Mouse (Mus musculus) c-Kit-positive CD71-negative TER-119-negative erythroid progenitor cells, embryonic 14.5 days (primary cell): ENCODE results near the gene Sdf2.
A peak's percentile ranks its signal among the peaks of the same experiment; 100 is the strongest.

Experiments
- DNase-seq: peaks from one replicate; pipeline ENCODE4 v3.0.0-alpha.2; 2013; ENCODE audit warnings: low read depth

The Sdf2 gene

GRCm38 (mm10) chr11:78245627-78246317, at the start of gene Sdf2, which contains the start of gene Supt6:
TSS of gene Sdf2 (plus strand) at chr11:78245746.
TSS of gene Supt6 (minus strand) at chr11:78245987.
- peak; percentile 91 for DNase-seq

GRCm38 (mm10) chr11:78202372-78202771, 43.2 kb upstream of the Sdf2 start:
- no peak for DNase-seq

GRCm38 (mm10) chr11:78204287-78204686, 41.3 kb upstream of the Sdf2 start:
- no peak for DNase-seq

GRCm38 (mm10) chr11:78205361-78206206, 40.0 kb upstream of the Sdf2 start:
- DNase-seq = no peak

- DNase-seq = no peak
Observed at GRCm38 (mm10) chr11:78207190-78207589, 38.4 kb upstream of the Sdf2 start.

GRCm38 (mm10) chr11:78209886-78210285, 35.7 kb upstream of the Sdf2 start:
- DNase-seq = no peak

- DNase-seq = no peak
Observed at GRCm38 (mm10) chr11:78210615-78211014, 34.9 kb upstream of the Sdf2 start.

- DNase-seq = no peak
Observed at GRCm38 (mm10) chr11:78211513-78211912, 34.0 kb upstream of the Sdf2 start.

- DNase-seq = no peak
Observed at GRCm38 (mm10) chr11:78213086-78213817, 32.3 kb upstream of the Sdf2 start.

- no peak for DNase-seq
Observed at GRCm38 (mm10) chr11:78215709-78216317, 29.7 kb upstream of the Sdf2 start.

- DNase-seq = no peak
Observed at GRCm38 (mm10) chr11:78223586-78223985, 22.0 kb upstream of the Sdf2 start.

GRCm38 (mm10) chr11:78231518-78231917, 14.0 kb upstream of the Sdf2 start:
- DNase-seq = no peak

- DNase-seq = no peak
Observed at GRCm38 (mm10) chr11:78240193-78240857, 5.2 kb upstream of the Sdf2 start.

- DNase-seq = no peak
Observed at GRCm38 (mm10) chr11:78245261-78245626, 302 bp upstream of the Sdf2 start.

- DNase-seq = no peak
Observed at GRCm38 (mm10) chr11:78246318-78247011, 919 bp downstream of the Sdf2 start.

GRCm38 (mm10) chr11:78247012-78247348, 1.4 kb downstream of the Sdf2 start:
- no peak for DNase-seq

- DNase-seq = peak; percentile 40
Observed at GRCm38 (mm10) chr11:78247727-78248140, 2.2 kb downstream of the Sdf2 start.

- no peak for DNase-seq
Observed at GRCm38 (mm10) chr11:78256618-78257017, 11.1 kb downstream of the Sdf2 start.

- no peak for DNase-seq
Observed at GRCm38 (mm10) chr11:78260489-78261258, 15.1 kb downstream of the Sdf2 start.
